Comparison of ENCODE assay signal across 9 mouse cellular contexts in the genomic region with DNA sequence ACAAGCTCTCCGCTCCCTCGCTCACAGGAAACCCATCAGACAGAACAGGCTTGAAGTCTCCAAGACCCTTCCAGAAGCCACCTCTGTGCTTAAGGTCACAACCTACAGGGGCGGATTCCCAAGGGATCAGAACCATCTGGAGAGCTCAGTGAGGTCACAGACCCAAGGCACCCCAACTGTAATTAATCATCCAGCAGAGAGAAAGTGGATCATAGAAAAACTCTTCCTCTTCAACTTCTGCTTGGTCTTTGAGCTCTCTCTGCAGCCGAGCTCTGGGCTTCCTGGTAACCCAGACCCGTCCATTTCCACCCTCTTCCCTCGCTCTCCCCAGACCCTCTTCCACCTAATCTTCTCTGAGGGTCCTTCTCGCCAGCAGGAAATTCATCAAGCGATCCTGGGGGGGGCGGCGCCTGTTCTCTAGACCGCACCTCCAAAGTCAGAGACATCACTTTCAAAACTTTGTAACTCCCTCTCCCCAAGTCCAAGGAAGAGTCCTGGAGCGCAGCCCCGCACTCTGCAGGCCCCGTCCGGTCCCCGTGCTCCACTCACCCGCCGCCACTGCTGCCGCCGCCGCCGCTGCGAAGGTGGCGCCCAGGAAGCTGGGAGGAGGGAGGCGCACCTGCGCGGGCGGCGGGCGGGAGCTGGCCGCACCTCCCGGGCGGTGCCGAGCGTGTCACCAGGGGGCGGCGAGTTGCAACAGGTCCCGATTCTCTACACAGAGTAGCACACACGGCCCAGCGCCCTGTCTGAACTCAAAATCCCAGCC. TPM values are rescaled to one million over a fixed set of nuclear protein-coding genes. Genes with fewer than 3 reads are reported as not detected.
DNase-seq lines count a peak whose midpoint lies in the region; ATAC-seq lines count a peak whose summit lies in the region.
"Had no signal": no experiment of that assay in that cellular context is flagged by ENCODE, and none has a peak within 500 bp of the region (broad histone marks: within the 10 kb centered on the region; RNA-seq: fewer than 3 reads in every experiment).

A gene (minus strand): TSS at position 602 of the 766 bp plus-strand sequence.

- peak; percentile 62 for ATAC-seq in megakaryocyte-erythroid progenitor cell, adult 5-6 weeks (replicated peaks; ENCODE audit: low FRiP score, low TSS enrichment, poor library complexity, severe bottlenecking)
- no peak for ATAC-seq in activated CD4-positive, CD25-positive, alpha-beta regulatory T cell, adult 4 months

- peak; percentile 4 for DNase-seq in gastrocnemius, postnatal 14 days
- no peak for DNase-seq in gastrocnemius, postnatal 4 days (ENCODE audit: low spot score in 2 of 2)
- DNase-seq in brain, adult 2 months (ENCODE audit: low read depth, low spot score): peak; percentile 19
- peak; percentile 13 to 17 for DNase-seq in heart, postnatal 14 days
- peak; percentile 60 for DNase-seq in large intestine, adult 2 months (ENCODE audit: low read depth, low spot score)
- peak; percentile 3 to 22 for DNase-seq in thymus, postnatal 10 days (ENCODE audit: low spot score in 2 of 2)

- intact Hi-C loops in gastrocnemius, postnatal 14 days (cut with DNase I; ENCODE audit: low total_unique reads): no loop called here
- intact Hi-C loops in heart, postnatal 14 days (cut with DNase I): no loop called here

- 2% methylated on average over 40 of the region's 40 CpGs for WGBS in large intestine, adult 2 months

RNA-seq across cellular contexts. Expression of the gene that starts here (rescaled TPM):
- total RNA-seq in gastrocnemius, postnatal 14 days (2021): not detected
- total RNA-seq in gastrocnemius, postnatal 4 days (2021): not detected
- under 1 TPM; 0.20 to 0.36 TPM for total RNA-seq in heart, postnatal 14 days (2021)
- polyA plus RNA-seq in large intestine, adult 2 months (2012; rRNA removed): 2.4 and 7.5 TPM in 2 replicates
- total RNA-seq in megakaryocyte-erythroid progenitor cell, adult 5-6 weeks (2014; fragmentation: Nextera tagmentation): not detected in 2 replicates
- total RNA-seq in megakaryocyte-erythroid progenitor cell, adult 5-6 weeks (2017): not detected in 2 replicates
- polyA plus RNA-seq in activated CD4-positive, CD25-positive, alpha-beta regulatory T cell, adult 4 months (2017; shearing (Covaris generic)): not detected
- total RNA-seq: MEL had no signal

Comparison
In these comparisons a context has a peak if more than half of its experiments do, and no peak if none do; other contexts are left out.
1. Peak in DNase-seq in gastrocnemius, postnatal 14 days; RNA of the gene not detected or under 1 TPM.
2. Peak in DNase-seq in heart, postnatal 14 days; RNA of the gene not detected or under 1 TPM.
3. Peak in ATAC-seq in megakaryocyte-erythroid progenitor cell, adult 5-6 weeks; RNA of the gene not detected or under 1 TPM.
4. DNase-seq: peak in brain, adult 2 months (single experiment), large intestine, adult 2 months (single experiment) and thymus, postnatal 10 days (2 of 2); none in gastrocnemius, postnatal 4 days (0 of 2).